Mouse (Mus musculus): ENCODE data around the gene Shtn1. TPM values are rescaled to one million over a fixed set of nuclear protein-coding genes. Genes with fewer than 3 reads are reported as not detected.
A peak's percentile ranks its signal among the peaks of the same experiment; 100 is the strongest.

Gene Shtn1
- total RNA-seq, 2 experiments from 2014 or later, result 21.7 to 22.9 TPM

DNA sequence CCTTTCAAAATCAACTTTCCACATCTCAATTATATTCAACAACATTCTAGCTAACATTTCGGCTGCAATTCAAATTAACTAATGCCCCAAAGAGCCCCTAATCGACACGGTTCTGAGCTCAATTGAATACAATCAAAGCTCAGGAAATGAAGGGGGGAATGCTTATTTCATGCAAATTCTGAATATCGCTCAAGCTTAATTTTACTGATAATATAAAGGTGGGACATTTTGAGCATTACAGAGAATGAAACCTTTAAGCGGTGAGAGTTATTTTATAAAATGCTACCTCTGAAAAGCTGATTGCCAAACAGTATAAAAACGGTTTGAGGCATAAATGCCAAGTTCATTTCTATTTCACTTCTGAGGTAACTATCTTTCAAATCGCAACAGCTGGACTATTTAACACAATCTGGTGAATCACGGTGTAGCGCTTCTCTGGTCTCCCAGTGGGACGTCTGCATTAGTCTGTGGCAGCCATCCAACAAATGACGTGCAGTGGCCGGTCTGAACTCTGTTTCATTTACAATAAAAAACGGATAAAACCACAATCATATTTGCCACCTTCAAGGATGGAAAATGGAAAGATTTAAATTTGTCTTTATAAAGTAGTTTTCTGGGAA, 96.4 kb downstream of the Shtn1 start:
- peak in 1 of 2 experiments; percentile 35 for DNase-seq (ENCODE audit: low spot score in 2 of 2)
- H3K4me3 ChIP-seq, result peak overlapping the region; percentile 12; the same call in 1 of the 2 replicates
- TF ChIP-seq CTCF (conservative IDR thresholded peaks at IDR 0.05), result no peak

DNA sequence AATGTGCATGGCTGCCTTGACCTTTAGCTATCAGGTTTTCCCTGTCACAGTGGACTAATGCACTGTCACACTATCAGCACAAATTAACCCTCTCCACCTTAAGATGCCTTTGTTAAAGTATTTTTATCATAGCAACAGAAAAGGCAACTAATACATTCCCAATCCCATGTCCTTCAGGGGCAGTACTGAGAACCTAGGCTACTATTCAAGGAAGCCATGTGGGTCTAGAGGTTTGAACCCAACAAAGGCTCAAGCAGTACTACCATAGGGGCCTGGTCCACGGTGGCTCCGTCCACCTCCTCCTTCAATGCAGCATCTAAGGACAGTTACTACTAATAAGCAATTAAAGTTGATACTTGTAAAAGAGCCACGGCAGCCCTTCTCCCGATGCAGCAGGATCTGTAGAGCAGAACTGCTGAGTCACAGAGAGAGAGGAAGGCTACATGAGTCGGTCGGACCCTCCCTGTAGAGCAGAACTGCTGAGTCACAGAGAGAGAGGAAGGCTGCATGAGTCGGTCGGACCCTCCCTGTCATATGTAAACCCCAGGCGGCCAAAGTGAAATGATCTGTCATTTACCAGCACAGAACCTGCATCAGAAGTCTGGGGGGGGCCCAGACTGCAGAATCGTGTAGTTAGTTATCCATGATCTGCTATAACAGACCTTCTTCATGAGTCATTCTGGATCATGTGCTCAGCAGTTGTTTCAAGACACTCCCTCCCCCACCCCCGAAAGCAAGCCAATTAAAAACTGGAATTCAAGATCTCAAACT, 97.3 kb downstream of the Shtn1 start:
- no peak for TF ChIP-seq CTCF (conservative IDR thresholded peaks at IDR 0.05)
- H3K27ac ChIP-seq, result peak overlapping the region; percentile 76
- peak; percentile 27 to 56 for DNase-seq (ENCODE audit: low spot score in 2 of 2)
- no peak overlapping the region for H3K4me3 ChIP-seq

More for the DNA sequence above, 96.4 kb downstream of the Shtn1 start:
- H3K27ac ChIP-seq, result peak overlapping the region; percentile 76

DNA sequence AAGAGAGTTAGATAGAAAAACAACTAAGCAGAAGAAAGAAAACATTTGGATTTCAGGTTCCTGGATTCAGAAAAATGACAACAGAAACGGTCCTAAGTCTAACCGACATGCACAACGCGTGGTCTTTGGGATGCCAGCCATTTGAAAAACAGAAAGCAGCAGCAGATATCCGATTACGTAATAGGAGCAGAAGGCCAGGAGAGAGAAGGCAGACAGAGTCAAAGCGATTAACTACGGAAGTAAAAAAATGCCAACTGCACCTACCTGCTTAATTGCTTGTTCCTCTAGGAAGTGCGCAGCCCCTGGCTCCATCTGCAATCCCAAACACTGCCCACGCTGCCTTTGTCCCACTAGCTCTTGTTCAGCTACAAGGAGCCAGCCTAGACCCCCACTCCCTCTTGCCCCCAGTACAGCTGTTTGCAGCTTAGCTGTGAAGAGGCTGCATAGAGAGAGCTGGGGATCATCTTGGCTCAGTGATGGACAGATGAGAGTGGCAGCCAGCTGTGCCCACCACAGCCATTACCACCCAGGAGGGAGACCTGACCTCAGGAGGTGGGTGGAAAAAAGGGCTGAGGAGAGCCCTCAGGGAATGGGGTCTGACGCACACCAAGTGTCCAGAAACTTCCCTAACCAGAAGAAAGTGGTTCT, 100.6 kb downstream of the Shtn1 start:
- DNase-seq (ENCODE audit: low spot score in 2 of 2), result no peak
- no peak overlapping the region for H3K4me3 ChIP-seq
- H3K27ac ChIP-seq, result peak overlapping the region; percentile 51; the same call in 1 of the 2 replicates
- TF ChIP-seq CTCF (conservative IDR thresholded peaks at IDR 0.05), result no peak

- Histone ChIP-seq H3K4me3 (no peak overlapping the region), H3K27ac (no peak overlapping the region)
- TF ChIP-seq CTCF (conservative IDR thresholded peaks at IDR 0.05), result no peak
- DNase-seq (ENCODE audit: low spot score in 2 of 2), result no peak
Measured at GRCm38 (mm10) chr19:58974126-58974525, 101.8 kb downstream of the Shtn1 start.

- DNase-seq (ENCODE audit: low spot score in 2 of 2), result no peak
- Histone ChIP-seq H3K27ac (no peak overlapping the region), H3K4me3 (no peak overlapping the region)
- TF ChIP-seq CTCF (conservative IDR thresholded peaks at IDR 0.05), result no peak
Measured at GRCm38 (mm10) chr19:58970826-58971225, 105.1 kb downstream of the Shtn1 start.

GRCm38 (mm10) chr19:58968731-58969506, 107.0 kb downstream of the Shtn1 start:
- H3K4me3 ChIP-seq, result no peak overlapping the region
- TF ChIP-seq CTCF (conservative IDR thresholded peaks at IDR 0.05), result no peak
- H3K27ac ChIP-seq, result no peak overlapping the region
- DNase-seq (ENCODE audit: low spot score in 2 of 2), result no peak

DNA sequence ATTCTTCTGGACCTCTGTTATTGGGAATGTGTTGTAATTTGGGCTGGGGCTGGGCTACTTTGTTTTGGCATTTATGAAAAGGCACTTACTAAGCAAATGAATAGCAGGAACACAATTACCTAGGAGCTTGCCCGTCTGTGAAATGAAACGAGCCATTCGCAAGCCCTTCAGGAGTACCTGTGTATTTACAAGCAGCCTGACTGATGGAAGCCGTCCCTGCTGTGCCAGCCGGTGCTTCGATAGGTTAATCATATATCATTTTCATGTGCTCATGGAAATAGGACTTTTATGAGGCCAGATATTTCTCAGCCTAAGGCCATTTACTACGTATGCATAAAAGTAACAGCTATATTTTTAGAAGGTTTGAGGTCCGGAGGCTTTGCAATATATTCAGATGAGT, 112.9 kb downstream of the Shtn1 start:
- no peak for TF ChIP-seq CTCF (conservative IDR thresholded peaks at IDR 0.05)
- Histone ChIP-seq H3K4me3 (no peak overlapping the region), H3K27ac (no peak overlapping the region)
- DNase-seq (ENCODE audit: low spot score in 2 of 2), result no peak

- TF ChIP-seq CTCF (conservative IDR thresholded peaks at IDR 0.05), result no peak
- Histone ChIP-seq H3K4me3 (no peak overlapping the region), H3K27ac (no peak overlapping the region)
- DNase-seq (ENCODE audit: low spot score in 2 of 2), result no peak
Measured at GRCm38 (mm10) chr19:58954779-58955178, 121.1 kb downstream of the Shtn1 start.

GRCm38 (mm10) chr19:58952236-58952635, 123.7 kb downstream of the Shtn1 start:
- Histone ChIP-seq H3K4me3 (no peak overlapping the region), H3K27ac (no peak overlapping the region)
- DNase-seq (ENCODE audit: low spot score in 2 of 2), result no peak
- no peak for TF ChIP-seq CTCF (conservative IDR thresholded peaks at IDR 0.05)

DNA sequence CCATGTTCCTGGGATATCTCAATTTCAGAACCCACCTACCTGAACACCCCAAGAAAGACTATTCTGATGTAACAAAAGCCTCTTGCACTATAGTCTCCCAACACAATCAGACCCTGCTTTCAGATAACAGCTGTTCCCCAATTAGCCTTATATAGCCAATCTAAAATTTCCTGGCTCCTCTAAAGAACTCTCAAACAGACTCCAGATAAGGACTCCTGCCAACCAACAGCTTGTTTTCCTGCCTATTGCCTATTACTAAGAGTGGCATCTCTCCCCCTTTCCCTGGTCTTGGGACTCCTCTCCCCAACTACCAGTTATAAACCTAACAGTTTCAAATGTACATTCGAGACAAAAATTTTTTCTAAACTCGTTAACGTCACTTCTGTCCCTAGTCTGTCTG, 124.4 kb downstream of the Shtn1 start:
- no peak overlapping the region for H3K27ac ChIP-seq
- DNase-seq (ENCODE audit: low spot score in 2 of 2), result peak in 1 of 2 experiments; percentile 44
- no peak for TF ChIP-seq CTCF (conservative IDR thresholded peaks at IDR 0.05)
- no peak overlapping the region for H3K4me3 ChIP-seq

- TF ChIP-seq CTCF (conservative IDR thresholded peaks at IDR 0.05), result no peak
- DNase-seq (ENCODE audit: low spot score in 2 of 2), result no peak
- no peak overlapping the region for H3K4me3 ChIP-seq
- no peak overlapping the region for H3K27ac ChIP-seq
Measured at GRCm38 (mm10) chr19:58945959-58946358, 129.9 kb downstream of the Shtn1 start.
